Mouse (Mus musculus): ENCODE data around the gene Cox19. TPM values are rescaled to one million over a fixed set of nuclear protein-coding genes. Genes with fewer than 3 reads are reported as not detected.

Gene Cox19
- polyA plus RNA-seq, 1 experiment: 46.7 TPM

- Histone ChIP-seq H3K27ac (ENCODE audit: insufficient read depth, low read length) (no peak overlapping the region), H3K4me3 (ENCODE audit: insufficient read depth, low read length) (no peak overlapping the region), H3K4me1 (ENCODE audit: control insufficient read depth, insufficient read depth, low read length) (no peaks in the 10 kb centered on the region)
- TF ChIP-seq POLR2A (IDR thresholded peaks at IDR 0.05; ENCODE audit: low read depth, low read length) (no peak), CTCF (IDR thresholded peaks at IDR 0.05; ENCODE audit: borderline replicate concordance, insufficient read depth, low read length) (no peak)
These were observed 17.8 kb downstream of the Cox19 start for GRCm38 (mm10) chr5:139333301-139334013.

- TF ChIP-seq POLR2A (IDR thresholded peaks at IDR 0.05; ENCODE audit: low read depth, low read length): no peak
- TF ChIP-seq CTCF (IDR thresholded peaks at IDR 0.05; ENCODE audit: borderline replicate concordance, insufficient read depth, low read length): no peak
- no peak overlapping the region for H3K27ac ChIP-seq (ENCODE audit: insufficient read depth, low read length)
- no peaks in the 10 kb centered on the region for H3K4me1 ChIP-seq (ENCODE audit: control insufficient read depth, insufficient read depth, low read length)
- no peak overlapping the region for H3K4me3 ChIP-seq (ENCODE audit: insufficient read depth, low read length)
These were observed 18.5 kb downstream of the Cox19 start for GRCm38 (mm10) chr5:139332590-139333272.

GRCm38 (mm10) chr5:139331742-139332141 lies 19.5 kb downstream of the Cox19 start:
- Histone ChIP-seq H3K4me1 (ENCODE audit: control insufficient read depth, insufficient read depth, low read length) (no peaks in the 10 kb centered on the region), H3K27ac (ENCODE audit: insufficient read depth, low read length) (no peak overlapping the region), H3K4me3 (ENCODE audit: insufficient read depth, low read length) (no peak overlapping the region)
- peak; percentile 90; the same call in 1 of the 2 replicates for TF ChIP-seq CTCF (IDR thresholded peaks at IDR 0.05; ENCODE audit: borderline replicate concordance, insufficient read depth, low read length)
- TF ChIP-seq POLR2A (IDR thresholded peaks at IDR 0.05; ENCODE audit: low read depth, low read length): no peak

- H3K4me3 ChIP-seq (ENCODE audit: insufficient read depth, low read length): no peak overlapping the region
- no peaks in the 10 kb centered on the region for H3K4me1 ChIP-seq (ENCODE audit: control insufficient read depth, insufficient read depth, low read length)
- H3K27ac ChIP-seq (ENCODE audit: insufficient read depth, low read length): no peak overlapping the region
- no peak for TF ChIP-seq CTCF (IDR thresholded peaks at IDR 0.05; ENCODE audit: borderline replicate concordance, insufficient read depth, low read length)
- no peak for TF ChIP-seq POLR2A (IDR thresholded peaks at IDR 0.05; ENCODE audit: low read depth, low read length)
These were observed 20.5 kb downstream of the Cox19 start for GRCm38 (mm10) chr5:139330766-139331165.

GRCm38 (mm10) chr5:139327634-139328020 lies 23.6 kb downstream of the Cox19 start:
- TF ChIP-seq POLR2A (IDR thresholded peaks at IDR 0.05; ENCODE audit: low read depth, low read length) (no peak), CTCF (IDR thresholded peaks at IDR 0.05; ENCODE audit: borderline replicate concordance, insufficient read depth, low read length) (no peak)
- Histone ChIP-seq H3K4me3 (ENCODE audit: insufficient read depth, low read length) (no peak overlapping the region), H3K4me1 (ENCODE audit: control insufficient read depth, insufficient read depth, low read length) (no peaks in the 10 kb centered on the region), H3K27ac (ENCODE audit: insufficient read depth, low read length) (no peak overlapping the region)

- Histone ChIP-seq H3K4me3 (ENCODE audit: insufficient read depth, low read length) (no peak overlapping the region), H3K27ac (ENCODE audit: insufficient read depth, low read length) (no peak overlapping the region), H3K4me1 (ENCODE audit: control insufficient read depth, insufficient read depth, low read length) (no peaks in the 10 kb centered on the region)
- TF ChIP-seq CTCF (IDR thresholded peaks at IDR 0.05; ENCODE audit: borderline replicate concordance, insufficient read depth, low read length) (no peak), POLR2A (IDR thresholded peaks at IDR 0.05; ENCODE audit: low read depth, low read length) (no peak)
These were observed 24.1 kb downstream of the Cox19 start for GRCm38 (mm10) chr5:139326986-139327633.

- H3K27ac ChIP-seq (ENCODE audit: insufficient read depth, low read length): no peak overlapping the region
- H3K4me3 ChIP-seq (ENCODE audit: insufficient read depth, low read length): no peak overlapping the region
- no peaks in the 10 kb centered on the region for H3K4me1 ChIP-seq (ENCODE audit: control insufficient read depth, insufficient read depth, low read length)
- no peak for TF ChIP-seq POLR2A (IDR thresholded peaks at IDR 0.05; ENCODE audit: low read depth, low read length)
- no peak for TF ChIP-seq CTCF (IDR thresholded peaks at IDR 0.05; ENCODE audit: borderline replicate concordance, insufficient read depth, low read length)
These were observed 25.0 kb downstream of the Cox19 start for GRCm38 (mm10) chr5:139326111-139326696.

- Histone ChIP-seq H3K4me1 (ENCODE audit: control insufficient read depth, insufficient read depth, low read length) (no peaks in the 10 kb centered on the region), H3K4me3 (ENCODE audit: insufficient read depth, low read length) (peak within 1 kb of the TSS; percentile 25; the same call in 1 of the 2 replicates), H3K27ac (ENCODE audit: insufficient read depth, low read length) (no peak within 1 kb of the TSS)
- TF ChIP-seq CTCF (IDR thresholded peaks at IDR 0.05; ENCODE audit: borderline replicate concordance, insufficient read depth, low read length) (peak; percentile 2; the same call in 1 of the 2 replicates), POLR2A (IDR thresholded peaks at IDR 0.05; ENCODE audit: low read depth, low read length) (no peak)
These were observed 25.7 kb downstream of the Cox19 start, which contains the start of gene Adap1 for GRCm38 (mm10) chr5:139325395-139325966. Gene Adap1, minus strand, starts transcription at chr5:139325622.

- peak overlapping the region; percentile 25; the same call in 1 of the 2 replicates for H3K4me3 ChIP-seq (ENCODE audit: insufficient read depth, low read length)
- no peak overlapping the region for H3K27ac ChIP-seq (ENCODE audit: insufficient read depth, low read length)
- H3K4me1 ChIP-seq (ENCODE audit: control insufficient read depth, insufficient read depth, low read length): no peaks in the 10 kb centered on the region
- TF ChIP-seq POLR2A (IDR thresholded peaks at IDR 0.05; ENCODE audit: low read depth, low read length) (no peak), CTCF (IDR thresholded peaks at IDR 0.05; ENCODE audit: borderline replicate concordance, insufficient read depth, low read length) (no peak)
These were observed 26.4 kb downstream of the Cox19 start for GRCm38 (mm10) chr5:139324691-139325394.
